Mouse (Mus musculus): Measurements from ENCODE around the gene Gm13697. TPM values are rescaled to one million over a fixed set of nuclear protein-coding genes. Genes with fewer than 3 reads are reported as not detected.
A peak's percentile ranks its signal among the peaks of the same experiment; 100 is the strongest.
"Not testable (repeated sequence)": the region's sequence is repeated elsewhere in the genome, so short reads cannot be mapped to it uniquely, and the experiment has no call there.

Gene Gm13697
- total RNA-seq (2022) = under 1 TPM in 3 of 4 experiments, not detected in 1; 0.65 to 0.91 (median 0.80) TPM

- DNase-seq (ENCODE audit: low spot score in 2 of 2) = not testable (repeated sequence)
Measured at GRCm38 (mm10) chr2:83984443-83984842, at the start of gene Gm13697. TSS of gene Gm13697 (plus strand) at chr2:83984743.

GRCm38 (mm10) chr2:83940931-83941361 lies 43.6 kb upstream of the Gm13697 start, which contains the start of gene Zswim2:
TSS of gene Zswim2 (minus strand) at chr2:83941228.
- DNase-seq (ENCODE audit: low spot score in 2 of 2) = peak in 1 of 2 experiments; percentile 5

- DNase-seq (ENCODE audit: low spot score in 2 of 2) = no peak
Measured at GRCm38 (mm10) chr2:83941378-83941777, 43.2 kb upstream of the Gm13697 start.

GRCm38 (mm10) chr2:83941792-83942191 lies 42.8 kb upstream of the Gm13697 start:
- DNase-seq (ENCODE audit: low spot score in 2 of 2) = no peak

GRCm38 (mm10) chr2:83955393-83955792 lies 29.1 kb upstream of the Gm13697 start, which contains the start of gene Gm13698:
TSS of gene Gm13698 (plus strand) at chr2:83955693.
- DNase-seq (ENCODE audit: low spot score in 2 of 2) = not testable (repeated sequence)

- DNase-seq (ENCODE audit: low spot score in 2 of 2) = not testable (repeated sequence)
Measured at GRCm38 (mm10) chr2:83961203-83961602, 23.3 kb upstream of the Gm13697 start, which contains the start of gene Gm13693. TSS of gene Gm13693 (plus strand) at chr2:83961503.

- DNase-seq (ENCODE audit: low spot score in 2 of 2) = not testable (repeated sequence)
Measured at GRCm38 (mm10) chr2:83967013-83967412, 17.5 kb upstream of the Gm13697 start, which contains the start of gene Gm13695. TSS of gene Gm13695 (plus strand) at chr2:83967313.

- not testable (repeated sequence) for DNase-seq (ENCODE audit: low spot score in 2 of 2)
Measured at GRCm38 (mm10) chr2:83972823-83973222, 11.7 kb upstream of the Gm13697 start, which contains the start of gene Gm13696. TSS of gene Gm13696 (plus strand) at chr2:83973123.

GRCm38 (mm10) chr2:83978633-83979032 lies 5.9 kb upstream of the Gm13697 start, which contains the start of gene Gm13694:
TSS of gene Gm13694 (plus strand) at chr2:83978933.
- DNase-seq (ENCODE audit: low spot score in 2 of 2) = not testable (repeated sequence)

- not testable (repeated sequence) for DNase-seq (ENCODE audit: low spot score in 2 of 2)
Measured at GRCm38 (mm10) chr2:83990253-83990652, 5.7 kb downstream of the Gm13697 start, which contains the start of gene Gm13691. TSS of gene Gm13691 (plus strand) at chr2:83990553.

GRCm38 (mm10) chr2:83993639-83994255 lies 9.2 kb downstream of the Gm13697 start:
- DNase-seq (ENCODE audit: low spot score in 2 of 2) = not testable (repeated sequence)

GRCm38 (mm10) chr2:83994526-83994925 lies 10.0 kb downstream of the Gm13697 start:
- DNase-seq (ENCODE audit: low spot score in 2 of 2) = not testable (repeated sequence)

- no peak for DNase-seq (ENCODE audit: low spot score in 2 of 2)
Measured at GRCm38 (mm10) chr2:84008913-84009312, 24.4 kb downstream of the Gm13697 start.

GRCm38 (mm10) chr2:84009818-84010217 lies 25.3 kb downstream of the Gm13697 start:
- DNase-seq (ENCODE audit: low spot score in 2 of 2) = no peak

GRCm38 (mm10) chr2:84014572-84014971 lies 30.0 kb downstream of the Gm13697 start:
- no peak for DNase-seq (ENCODE audit: low spot score in 2 of 2)

- not testable (repeated sequence) for DNase-seq (ENCODE audit: low spot score in 2 of 2)
Measured at GRCm38 (mm10) chr2:84016291-84016690, 31.7 kb downstream of the Gm13697 start.

- no peak for DNase-seq (ENCODE audit: low spot score in 2 of 2)
Measured at GRCm38 (mm10) chr2:84018330-84018729, 33.8 kb downstream of the Gm13697 start.

- DNase-seq (ENCODE audit: low spot score in 2 of 2) = no peak
Measured at GRCm38 (mm10) chr2:84019519-84020305, 35.2 kb downstream of the Gm13697 start.

- no peak for DNase-seq (ENCODE audit: low spot score in 2 of 2)
Measured at GRCm38 (mm10) chr2:84021930-84022329, 37.4 kb downstream of the Gm13697 start.

- peak; percentile 35 to 51 for DNase-seq (ENCODE audit: low spot score in 2 of 2)
Measured at GRCm38 (mm10) chr2:84022905-84023304, 38.4 kb downstream of the Gm13697 start.

GRCm38 (mm10) chr2:84023319-84023718 lies 38.8 kb downstream of the Gm13697 start:
- no peak for DNase-seq (ENCODE audit: low spot score in 2 of 2)

GRCm38 (mm10) chr2:84025217-84025616 lies 40.7 kb downstream of the Gm13697 start:
- DNase-seq (ENCODE audit: low spot score in 2 of 2) = peak; percentile 20 to 27
